ENCODE assay signal across 8 mouse cellular contexts in genomic region chr8:122281317-122282034, GRCm38 (mm10). TPM values are rescaled to one million over a fixed set of nuclear protein-coding genes. Genes with fewer than 3 reads are reported as not detected.
DNase-seq lines count a peak whose midpoint lies in the region; ATAC-seq lines count a peak whose summit lies in the region.

No protein-coding gene starts in this region.

- H3K9me3 ChIP-seq in hindbrain, embryonic 15.5 days, result no peaks in the 10 kb centered on the region

- H3K27ac ChIP-seq in hindbrain, embryonic 15.5 days (replicated peaks), result peak overlapping the region; percentile 75

- under 1% methylated on average over 46 of the region's 47 CpGs for WGBS in hindbrain, embryonic 15.5 days

- peaks cover 36% of the 10 kb centered on the region for H3K4me1 ChIP-seq in hindbrain, embryonic 15.5 days (replicated peaks)

- H3K4me2 ChIP-seq in hindbrain, embryonic 15.5 days, result peak overlapping the region; percentile 97

- ATAC-seq in hindbrain, embryonic 15.5 days (ENCODE audit: low FRiP score, low read depth), result peak; percentile 93

- DNase-seq in T-cell, adult 2 months (ENCODE audit: low spot score), result peak; percentile 98
- DNase-seq in cerebellum, postnatal 36 days, result peak; percentile 98
- peak; percentile 98 for DNase-seq in frontal cortex, postnatal 36 days (ENCODE audit: low spot score in 2 of 2)
- peak; percentile 98 for DNase-seq in left cerebral cortex, adult 11 months (ENCODE audit: low spot score)
- peak; percentile 100 for DNase-seq in lung, postnatal 4 days
- DNase-seq in retina, postnatal 7 days (ENCODE audit: low read depth, low spot score), result peak; percentile 94
- DNase-seq in urinary bladder, adult 2 months (ENCODE audit: low spot score), result peak; percentile 94

- H3K36me3 ChIP-seq in hindbrain, embryonic 15.5 days, result no peaks in the 10 kb centered on the region

- peak overlapping the region; percentile 61 for H3K4me3 ChIP-seq in hindbrain, embryonic 15.5 days

- peaks cover 7% of the 10 kb centered on the region; the same call in 1 of the 2 replicates for H3K27me3 ChIP-seq in hindbrain, embryonic 15.5 days

- H3K9ac ChIP-seq in hindbrain, embryonic 15.5 days, result 0 out of 2 replicates have a peak overlapping the region, but pooled peaks have one; percentile 65

RNA-seq across cellular contexts. Expression of gene Zfpm1, which starts 0.5 kb away (rescaled TPM):
- polyA plus RNA-seq in hindbrain, embryonic 15.5 days (2015; fragmentation: Nextera tagmentation; extraction: Ambion mirVana), result 1.4 and 2.3 TPM in 2 replicates
- polyA plus RNA-seq in urinary bladder, adult 2 months (2012; rRNA removed), result 13.2 and 16.2 TPM in 2 replicates

Comparison
In these comparisons a context has a peak if more than half of its experiments do, and no peak if none do; other contexts are left out.
1. Peak in every context shown above with its lines: DNase-seq, ATAC-seq, H3K4me3 ChIP-seq and H3K27ac ChIP-seq.